Mouse (Mus musculus): ENCODE results near the gene Dbp. TPM values are rescaled to one million over a fixed set of nuclear protein-coding genes. Genes with fewer than 3 reads are reported as not detected.
A peak's percentile ranks its signal among the peaks of the same experiment; 100 is the strongest.

Gene Dbp
- total and polyA plus RNA-seq, 3 experiments: 22.5 to 24.4 TPM; not detected in 1

DNA sequence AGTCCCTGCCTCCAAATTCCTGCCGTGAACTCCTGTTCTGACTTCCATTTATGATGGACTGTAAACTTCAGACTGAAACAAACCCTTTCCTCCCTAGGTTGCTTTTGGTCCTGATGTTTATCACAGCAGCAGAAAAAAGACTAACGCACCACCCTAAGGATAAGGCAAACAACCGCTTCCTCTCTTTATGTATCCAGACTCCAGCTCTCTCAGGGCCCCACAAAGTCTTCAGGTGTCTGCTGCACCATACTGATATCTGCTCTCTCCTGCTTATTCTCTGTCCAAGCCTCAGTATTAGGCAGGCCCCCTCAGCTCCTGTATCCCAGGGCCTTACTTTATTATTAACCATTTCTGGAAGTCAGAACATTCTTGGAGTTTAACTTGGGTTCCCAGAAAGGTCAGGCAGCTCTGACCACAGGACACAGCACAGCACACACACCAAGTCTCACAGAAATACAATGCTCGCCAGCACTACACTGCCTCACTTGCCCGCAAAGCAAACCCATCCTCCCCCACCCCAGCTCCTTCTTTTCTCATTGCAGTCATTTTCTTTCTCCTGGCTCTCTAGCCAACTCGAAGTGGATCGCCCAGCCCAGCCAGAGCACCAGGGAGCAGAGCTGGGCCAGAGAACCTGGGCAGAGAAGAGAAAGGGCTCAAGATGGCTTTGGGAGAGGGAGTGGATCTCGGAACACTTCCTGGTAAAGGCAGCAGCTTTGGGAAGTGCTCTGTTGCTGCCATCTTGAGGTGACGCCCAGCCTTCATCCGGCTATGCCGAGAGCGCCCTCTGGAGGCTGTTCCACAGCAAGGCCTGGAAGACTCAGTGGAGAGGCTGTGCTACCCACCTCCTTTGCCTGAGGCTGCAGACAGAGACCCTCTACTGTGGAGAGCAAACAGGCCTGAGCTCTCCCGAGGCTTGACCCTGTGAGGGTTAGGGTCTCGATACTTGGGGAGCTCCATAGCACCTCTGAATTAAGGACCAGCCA is 22.5 kb upstream of the Dbp start (continued):
- 0 out of 2 replicates have a peak, but pooled peaks have one; percentile 23 for TF ChIP-seq MXI1 (IDR thresholded peaks at IDR 0.05; ENCODE audit: low read depth, low read length)
- peak; percentile 82 for TF ChIP-seq ZC3H11A (IDR thresholded peaks at IDR 0.05; ENCODE audit: low read depth, low read length)
- peak; percentile 35; the same call in 1 of the 2 replicates for TF ChIP-seq SIN3A (IDR thresholded peaks at IDR 0.05; ENCODE audit: low read length)
- TF ChIP-seq MEF2A (IDR thresholded peaks at IDR 0.05; ENCODE audit: extremely low read depth, insufficient replicate concordance, low read depth, low read length, poor library complexity, severe bottlenecking): no peak
- TF ChIP-seq USF1 (IDR thresholded peaks at IDR 0.05; ENCODE audit: low read depth, low read length): no peak
- peak; percentile 41 for TF ChIP-seq NELFE (IDR thresholded peaks at IDR 0.05; ENCODE audit: low read depth, low read length)
- TF ChIP-seq TCF12 (IDR thresholded peaks at IDR 0.05; ENCODE audit: low read depth, low read length): no peak
- 0 out of 2 replicates have a peak, but pooled peaks have one; percentile 7 for TF ChIP-seq RCOR1 (IDR thresholded peaks at IDR 0.05; ENCODE audit: low read depth, low read length)
- no peak for TF ChIP-seq POLR2AphosphoS5 (IDR thresholded peaks at IDR 0.05; ENCODE audit: borderline replicate concordance, low read depth, low read length)
- TF ChIP-seq SMC3 (IDR thresholded peaks at IDR 0.05; ENCODE audit: low read depth, low read length): peak; percentile 87
- no peak for TF ChIP-seq CHD1 (IDR thresholded peaks at IDR 0.05; ENCODE audit: low read depth, low read length)
- no peak for TF ChIP-seq USF2 (IDR thresholded peaks at IDR 0.05; ENCODE audit: borderline replicate concordance in 1 of 2, insufficient read depth in 1 of 2, low read depth in 1 of 2, low read length in 2 of 2)
- no peak for TF ChIP-seq POLR2AphosphoS2 (IDR thresholded peaks at IDR 0.05; ENCODE audit: low read length)
- peak; percentile 93 to 100 (median 99) for TF ChIP-seq CTCF (IDR thresholded peaks at IDR 0.05 in 2 of 3, conservative IDR thresholded peaks at IDR 0.05 in 1 of 3; ENCODE audit: control insufficient read depth in 1 of 3, insufficient read depth in 1 of 3, low read depth in 2 of 3, low read length in 3 of 3, poor library complexity in 1 of 3, severe bottlenecking in 1 of 3)
- no peak for TF ChIP-seq MAX (IDR thresholded peaks at IDR 0.05; ENCODE audit: low read length)
- 0 out of 2 replicates have a peak, but pooled peaks have one; percentile 27 for TF ChIP-seq GATA1 (IDR thresholded peaks at IDR 0.05; ENCODE audit: low read depth, low read length)
- no peak for TF ChIP-seq MYB (IDR thresholded peaks at IDR 0.05; ENCODE audit: low read depth, low read length)
- TF ChIP-seq HCFC1 (IDR thresholded peaks at IDR 0.05; ENCODE audit: low read depth, low read length): peak; percentile 67
- TF ChIP-seq POLR2A (IDR thresholded peaks at IDR 0.05; ENCODE audit: control insufficient read depth in 1 of 2, insufficient read depth in 1 of 2, low read depth in 1 of 2, low read length in 2 of 2, poor library complexity in 1 of 2): peak; percentile 40 to 57; a peak in 3 of 4 replicates
- peak; percentile 84 for TF ChIP-seq ELF1 (IDR thresholded peaks at IDR 0.05; ENCODE audit: low read depth, low read length)

GRCm38 (mm10) chr7:45683396-45684050 is 21.4 kb upstream of the Dbp start, which contains the start of gene Ntn5:
Ntn5 (plus strand) TSS chr7:45684022.
- H3K9me3 ChIP-seq (replicated peaks; ENCODE audit: insufficient read depth, low read length): no peaks in the 10 kb centered on the region
- H3K9ac ChIP-seq (ENCODE audit: control insufficient read depth, low read depth, low read length, poor library complexity, severe bottlenecking): no peak within 1 kb of the TSS
- no peak for DNase-seq (ENCODE audit: low read depth, low spot score)
- peaks cover 0 to 17% of the 10 kb centered on the region in 2 experiments; a peak in 2 of 4 replicates for H3K36me3 ChIP-seq (ENCODE audit: control insufficient read depth in 1 of 2, insufficient read depth in 2 of 2, low read length in 2 of 2)
- H3K27ac ChIP-seq (ENCODE audit: control insufficient read depth, low read depth, low read length): no peak within 1 kb of the TSS
- peaks cover 0 to 3% of the 10 kb centered on the region in 2 experiments; a peak in 2 of 4 replicates for H3K27me3 ChIP-seq (ENCODE audit: control insufficient read depth in 1 of 2, insufficient read depth in 2 of 2, low read length in 2 of 2)
- no peak for TF ChIP-seq GATA1 (IDR thresholded peaks at IDR 0.05; ENCODE audit: low read depth, low read length)
- no peak for TF ChIP-seq ZC3H11A (IDR thresholded peaks at IDR 0.05; ENCODE audit: low read depth, low read length)
- no peak for TF ChIP-seq RAD21 (IDR thresholded peaks at IDR 0.05; ENCODE audit: low read depth, low read length)
- no peak for TF ChIP-seq E2F4 (IDR thresholded peaks at IDR 0.05; ENCODE audit: borderline replicate concordance, low read depth, low read length)
- no peak for TF ChIP-seq BHLHE40 (IDR thresholded peaks at IDR 0.05; ENCODE audit: borderline replicate concordance, low read depth, low read length)
- no peak for TF ChIP-seq ELF1 (IDR thresholded peaks at IDR 0.05; ENCODE audit: low read depth, low read length)
- TF ChIP-seq ETS1 (IDR thresholded peaks at IDR 0.05; ENCODE audit: low read depth, low read length): no peak
- no peak for TF ChIP-seq SMC3 (IDR thresholded peaks at IDR 0.05; ENCODE audit: low read depth, low read length)
- no peak for TF ChIP-seq CHD1 (IDR thresholded peaks at IDR 0.05; ENCODE audit: low read depth, low read length)
- TF ChIP-seq ZMIZ1 (IDR thresholded peaks at IDR 0.05; ENCODE audit: low read depth, low read length): no peak
- TF ChIP-seq CTCF (IDR thresholded peaks at IDR 0.05 in 2 of 3, conservative IDR thresholded peaks at IDR 0.05 in 1 of 3; ENCODE audit: control insufficient read depth in 1 of 3, insufficient read depth in 1 of 3, low read depth in 2 of 3, low read length in 3 of 3, poor library complexity in 1 of 3, severe bottlenecking in 1 of 3): no peak
- no peak for TF ChIP-seq POLR2AphosphoS5 (IDR thresholded peaks at IDR 0.05; ENCODE audit: borderline replicate concordance, low read depth, low read length)
- no peak for TF ChIP-seq HCFC1 (IDR thresholded peaks at IDR 0.05; ENCODE audit: low read depth, low read length)
- TF ChIP-seq MAX (IDR thresholded peaks at IDR 0.05; ENCODE audit: low read length): no peak
- TF ChIP-seq EP300 (IDR thresholded peaks at IDR 0.05; ENCODE audit: low read depth in 1 of 2, low read length in 2 of 2): no peak
- TF ChIP-seq POLR2AphosphoS2 (IDR thresholded peaks at IDR 0.05; ENCODE audit: low read length): no peak
- no peak for TF ChIP-seq MEF2A (IDR thresholded peaks at IDR 0.05; ENCODE audit: extremely low read depth, insufficient replicate concordance, low read depth, low read length, poor library complexity, severe bottlenecking)
- no peak for TF ChIP-seq NRF1 (IDR thresholded peaks at IDR 0.05; ENCODE audit: insufficient read depth, low read depth, low read length, poor library complexity, severe bottlenecking)
- TF ChIP-seq USF2 (IDR thresholded peaks at IDR 0.05; ENCODE audit: borderline replicate concordance in 1 of 2, insufficient read depth in 1 of 2, low read depth in 1 of 2, low read length in 2 of 2): no peak
- H3K4me3 ChIP-seq (ENCODE audit: control insufficient read depth in 1 of 2, insufficient read depth in 1 of 2, low read depth in 2 of 2, low read length in 2 of 2): no peak within 1 kb of the TSS
- no peaks in the 10 kb centered on the region for H3K79me2 ChIP-seq (ENCODE audit: control insufficient read depth, insufficient read depth, low read length, poor library complexity)
- peaks cover 13 to 20% of the 10 kb centered on the region in 2 experiments for H3K4me1 ChIP-seq (ENCODE audit: control insufficient read depth in 1 of 2, insufficient read depth in 2 of 2, low read length in 2 of 2)
